Mouse (Mus musculus) myocyte (in vitro differentiated cells): ENCODE measurements around the gene Mgll. TPM values are rescaled to one million over a fixed set of nuclear protein-coding genes. Genes with fewer than 3 reads are reported as not detected.

Experiments
- H3K27me3 ChIP-seq: one replicate; pipeline ENCODE4 v1.6.1; 2011; ENCODE audit not compliant: control insufficient read depth, insufficient read depth, insufficient read length
- H3K36me3 ChIP-seq: one replicate; pipeline ENCODE4 v1.6.1; 2011; ENCODE audit not compliant: control insufficient read depth, insufficient read depth
- H3K4me2 ChIP-seq: one replicate; pipeline ENCODE4 v1.6.1; 2011; ENCODE audit warnings: low read depth, control low read depth
- H3K4me3 ChIP-seq: one replicate; pipeline ENCODE4 v1.5.1; 2011; ENCODE audit warnings: mild to moderate bottlenecking, control low read depth, moderate library complexity
- H3K79me2 ChIP-seq: one replicate; pipeline ENCODE4 v1.6.1; 2011; ENCODE audit not compliant: control insufficient read depth, insufficient read depth
- H3ac ChIP-seq: one replicate; pipeline ENCODE4 v1.6.1; 2011; ENCODE audit not compliant: control insufficient read depth, insufficient read length
- CEBPB ChIP-seq: IDR thresholded peaks from 2 replicates; pipeline ENCODE4 v1.6.1; 2011; ENCODE audit warnings: mild to moderate bottlenecking, moderate library complexity; ENCODE audit not compliant: poor library complexity, insufficient read depth, severe bottlenecking
- E2F4 ChIP-seq: IDR thresholded peaks from one replicate; pipeline ENCODE4 v1.6.1; 2011; ENCODE audit warnings: mild to moderate bottlenecking, control low read depth, moderate library complexity; ENCODE audit not compliant: insufficient read depth
- MAX ChIP-seq: IDR thresholded peaks from one replicate; pipeline ENCODE4 v1.6.1; 2011; ENCODE audit warnings: low read depth, mild to moderate bottlenecking, control low read depth
- MYOD1 ChIP-seq, 3 experiments: IDR thresholded peaks; one replicate each; pipeline ENCODE4 v1.6.1; 2011; ENCODE audit warnings: control low read depth in 2 of 3, low read depth in 2 of 3, mild to moderate bottlenecking in 2 of 3, moderate library complexity in 1 of 3; ENCODE audit not compliant: insufficient read length in 2 of 3, control insufficient read depth in 1 of 3
- MYOG ChIP-seq, 3 experiments: IDR thresholded peaks; one replicate each; pipeline ENCODE4 v1.6.1; 2011; ENCODE audit warnings: control low read depth in 2 of 3, low read depth in 2 of 3, mild to moderate bottlenecking in 2 of 3; ENCODE audit not compliant: insufficient read length in 2 of 3, control insufficient read depth in 1 of 3, insufficient read depth in 1 of 3
- POLR2A ChIP-seq: IDR thresholded peaks from one replicate; pipeline ENCODE4 v1.6.1; 2011; ENCODE audit warnings: low read depth, mild to moderate bottlenecking, control low read depth, moderate library complexity; ENCODE audit not compliant: insufficient read length
- POLR2AphosphoS2 ChIP-seq: IDR thresholded peaks from one replicate; pipeline ENCODE4 v1.6.1; 2011; ENCODE audit warnings: low read depth, control low read depth; ENCODE audit not compliant: insufficient read length
- REST ChIP-seq: IDR thresholded peaks from one replicate; pipeline ENCODE4 v1.6.1; 2011; ENCODE audit warnings: mild to moderate bottlenecking, control low read depth, moderate library complexity; ENCODE audit not compliant: insufficient read depth, insufficient read length
- SRF ChIP-seq: IDR thresholded peaks from one replicate; pipeline ENCODE4 v1.6.1; 2011; ENCODE audit warnings: low read depth; ENCODE audit not compliant: control insufficient read depth, insufficient read length
- TCF12 ChIP-seq: IDR thresholded peaks from one replicate; pipeline ENCODE4 v1.6.1; 2011; ENCODE audit warnings: mild to moderate bottlenecking, control low read depth; ENCODE audit not compliant: poor library complexity, insufficient read depth, severe bottlenecking
- TCF3 ChIP-seq: IDR thresholded peaks from one replicate; pipeline ENCODE4 v1.6.1; 2011; ENCODE audit warnings: low read depth, control low read depth; ENCODE audit not compliant: insufficient read length
- USF1 ChIP-seq: IDR thresholded peaks from one replicate; pipeline ENCODE4 v1.6.1; 2011; ENCODE audit warnings: low read depth, mild to moderate bottlenecking, control low read depth, moderate library complexity
- polyA plus RNA-seq: library from polyadenylated mRNA; unstranded; fragments of >200 nt; fragmentation: generic; extraction: Trizol; gene quantifications from one replicate; pipeline ENCODE4 v1.2.1, GENCODE M21; 2012; ENCODE audit warnings: missing spikeins

Gene Mgll
- polyA plus RNA-seq, 1 experiment: 4.7 TPM

GRCm38 (mm10) chr6:88849270-88849669 is 125.1 kb downstream of the Mgll start:
- TF ChIP-seq USF1 (no peak), REST (no peak), CEBPB (no peak), E2F4 (no peak), MAX (no peak), MYOD1 (IDR thresholded peaks at IDR 0.05; ENCODE audit: control insufficient read depth in 1 of 3, insufficient read length in 2 of 3, low read depth in 2 of 3) (no peak), TCF3 (no peak), TCF12 (no peak), POLR2A (no peak), MYOG (IDR thresholded peaks at IDR 0.05; ENCODE audit: control insufficient read depth in 1 of 3, insufficient read depth in 1 of 3, insufficient read length in 2 of 3, low read depth in 2 of 3) (no peak), SRF (no peak), POLR2AphosphoS2 (no peak)
- H3K36me3 ChIP-seq: no peaks in the 10 kb centered on the region
- H3K4me2 ChIP-seq: no peak overlapping the region
- H3K4me3 ChIP-seq: no peak overlapping the region
- H3K27me3 ChIP-seq: no peaks in the 10 kb centered on the region
- H3ac ChIP-seq: no peak overlapping the region
- H3K79me2 ChIP-seq: no peaks in the 10 kb centered on the region

GRCm38 (mm10) chr6:88850034-88850433 is 125.8 kb downstream of the Mgll start:
- Histone ChIP-seq H3K36me3 (no peaks in the 10 kb centered on the region), H3ac (no peak overlapping the region), H3K79me2 (no peaks in the 10 kb centered on the region), H3K4me2 (no peak overlapping the region), H3K27me3 (no peaks in the 10 kb centered on the region), H3K4me3 (no peak overlapping the region)
- TF ChIP-seq SRF (no peak), USF1 (no peak), TCF12 (no peak), POLR2A (no peak), MAX (no peak), POLR2AphosphoS2 (no peak)

GRCm38 (mm10) chr6:88854509-88854908 is 130.3 kb downstream of the Mgll start:
- H3K4me2 ChIP-seq: peak overlapping the region; percentile 18
- H3K36me3 ChIP-seq: no peaks in the 10 kb centered on the region
- TF ChIP-seq TCF3: peak; percentile 14
- TF ChIP-seq MYOD1 (IDR thresholded peaks at IDR 0.05; ENCODE audit: control insufficient read depth in 1 of 3, insufficient read length in 2 of 3, low read depth in 2 of 3): peak; percentile 27 to 92 (median 39)
- no peak for TF ChIP-seq MAX
- TF ChIP-seq TCF12: peak; percentile 25
- peak in 2 of 3 experiments; percentile 32 to 80 for TF ChIP-seq MYOG (IDR thresholded peaks at IDR 0.05; ENCODE audit: control insufficient read depth in 1 of 3, insufficient read depth in 1 of 3, insufficient read length in 2 of 3, low read depth in 2 of 3)
- H3K27me3 ChIP-seq: no peaks in the 10 kb centered on the region
- H3K79me2 ChIP-seq: no peaks in the 10 kb centered on the region
- no peak overlapping the region for H3K4me3 ChIP-seq
- no peak overlapping the region for H3ac ChIP-seq

- Histone ChIP-seq H3K27me3 (no peaks in the 10 kb centered on the region), H3K4me2 (no peak overlapping the region), H3K4me3 (no peak overlapping the region), H3ac (no peak overlapping the region), H3K79me2 (no peaks in the 10 kb centered on the region), H3K36me3 (no peaks in the 10 kb centered on the region)
- TF ChIP-seq TCF3 (no peak), POLR2AphosphoS2 (no peak), MYOG (IDR thresholded peaks at IDR 0.05; ENCODE audit: control insufficient read depth in 1 of 3, insufficient read depth in 1 of 3, insufficient read length in 2 of 3, low read depth in 2 of 3) (no peak), MAX (no peak), REST (no peak), CEBPB (no peak), MYOD1 (IDR thresholded peaks at IDR 0.05; ENCODE audit: control insufficient read depth in 1 of 3, insufficient read length in 2 of 3, low read depth in 2 of 3) (no peak), POLR2A (no peak), USF1 (no peak), E2F4 (no peak), SRF (no peak), TCF12 (no peak)
These were observed 131.4 kb downstream of the Mgll start for GRCm38 (mm10) chr6:88855636-88856035.

GRCm38 (mm10) chr6:88857249-88857648 is 133.0 kb downstream of the Mgll start:
- no peak overlapping the region for H3ac ChIP-seq
- TF ChIP-seq POLR2AphosphoS2 (no peak), MYOG (IDR thresholded peaks at IDR 0.05; ENCODE audit: control insufficient read depth in 1 of 3, insufficient read depth in 1 of 3, insufficient read length in 2 of 3, low read depth in 2 of 3) (peak in 1 of 3 experiments; percentile 41)
- H3K4me2 ChIP-seq: peak overlapping the region; percentile 51
- no peaks in the 10 kb centered on the region for H3K36me3 ChIP-seq
- H3K27me3 ChIP-seq: no peaks in the 10 kb centered on the region
- no peaks in the 10 kb centered on the region for H3K79me2 ChIP-seq
- no peak overlapping the region for H3K4me3 ChIP-seq
